In genomic region chr10:44362846-44363245, GRCm38 (mm10) we compare ENCODE assay signal across 28 mouse cellular contexts.
A peak's percentile ranks its signal among the peaks of the same experiment; 100 is the strongest.
DNase-seq lines count a peak whose midpoint lies in the region; ATAC-seq lines count a peak whose summit lies in the region.
"Had no signal": no experiment of that assay in that cellular context is flagged by ENCODE, and none has a peak within 500 bp of the region (broad histone marks: within the 10 kb centered on the region; RNA-seq: fewer than 3 reads in every experiment).

No protein-coding gene starts in this region.

- H3K4me2 ChIP-seq in forebrain, embryonic 14.5 days (ENCODE audit: low read length) = no peak overlapping the region
- H3K4me2 ChIP-seq: embryonic facial prominence, embryonic 13.5 days; forebrain, embryonic 15.5 days; heart, embryonic 11.5 days; limb, embryonic 12.5 days; liver, embryonic 11.5 days; neural tube, embryonic 15.5 days had no signal

- no peak for DNase-seq in cerebellum, postnatal 4 days (ENCODE audit: low spot score in 2 of 2)
- DNase-seq in CD4-positive helper T cell, adult 2 months (ENCODE audit: low read depth, low spot score) = peak; percentile 12
- DNase-seq in cerebellum, adult 11-12 months = peak; percentile 28
- peak; percentile 72 to 73 for DNase-seq in cerebellum, postnatal 10 days
- no peak for DNase-seq in embryo, embryonic 11 days
- no peak for DNase-seq in forebrain, embryonic 14.5 days (ENCODE audit: low spot score)
- no peak for DNase-seq in midbrain, embryonic 10.5 days (ENCODE audit: low spot score)
- DNase-seq: adrenal gland, postnatal 36 days; gastrocnemius, postnatal 14 days; heart, adult 11 months; kidney, adult 9 months; liver, postnatal 0 days; right cerebral cortex, postnatal 4 days; thymus, postnatal 14 days had no signal

- no peak overlapping the region for H3K9ac ChIP-seq in forebrain, embryonic 14.5 days (ENCODE audit: low read length)
- H3K9ac ChIP-seq: embryonic facial prominence, embryonic 13.5 days; forebrain, embryonic 15.5 days; limb, embryonic 12.5 days; liver, postnatal 0 days; neural tube, embryonic 15.5 days had no signal

- peak; percentile 56; the same call in 1 of the 2 replicates for ATAC-seq in cerebellum, adult (ENCODE audit: insufficient number of reproducible peaks, low FRiP score, low TSS enrichment)
- ATAC-seq in forebrain, embryonic 14.5 days = no peak
- ATAC-seq: forebrain, embryonic 15.5 days; hindbrain, embryonic 16.5 days; intestine, embryonic 16.5 days; liver, postnatal 0 days; lung, postnatal 0 days; Patski had no signal

- no peak overlapping the region for H3K27ac ChIP-seq in forebrain, embryonic 14.5 days (ENCODE audit: low read depth, low read length)
- no peak overlapping the region for H3K27ac ChIP-seq in midbrain, embryonic 10.5 days (replicated peaks)
- H3K27ac ChIP-seq: embryonic facial prominence, embryonic 13.5 days; forebrain, embryonic 15.5 days; hindbrain, embryonic 10.5 days; limb, embryonic 12.5 days; macrophage; neural tube, embryonic 15.5 days had no signal

- WGBS in forebrain, embryonic 14.5 days = 87% methylated on average over 9 of the region's 9 CpGs
- 92% methylated on average over 9 of the region's 9 CpGs for WGBS in midbrain, embryonic 10.5 days

- H3K4me3 ChIP-seq in forebrain, embryonic 14.5 days (ENCODE audit: low read depth, low read length) = no peak overlapping the region
- H3K4me3 ChIP-seq in midbrain, embryonic 10.5 days = no peak overlapping the region
- H3K4me3 ChIP-seq: embryonic facial prominence, embryonic 13.5 days; erythroblast, embryonic 14.5 days; forebrain, embryonic 15.5 days; hindbrain, embryonic 10.5 days; limb, embryonic 12.5 days; neural tube, embryonic 15.5 days had no signal

- H3K4me1 ChIP-seq in forebrain, embryonic 14.5 days (ENCODE audit: control insufficient read depth, insufficient read depth, low read length) = 0 out of 2 replicates have a peak, but pooled peaks cover 2% of the 10 kb centered on the region
- peaks cover 10% of the 10 kb centered on the region for H3K4me1 ChIP-seq in midbrain, embryonic 10.5 days
- H3K4me1 ChIP-seq: embryonic facial prominence, embryonic 13.5 days; neural tube, embryonic 15.5 days had no signal

- no peaks in the 10 kb centered on the region for H3K9me3 ChIP-seq in forebrain, embryonic 14.5 days (replicated peaks; ENCODE audit: control insufficient read depth, low read length)
- no peaks in the 10 kb centered on the region for H3K9me3 ChIP-seq in midbrain, embryonic 10.5 days (replicated peaks)
- H3K9me3 ChIP-seq: embryonic facial prominence, embryonic 13.5 days; forebrain, embryonic 15.5 days; hindbrain, embryonic 10.5 days; limb, embryonic 12.5 days; neural tube, embryonic 15.5 days had no signal

- no peaks in the 10 kb centered on the region for H3K36me3 ChIP-seq in forebrain, embryonic 14.5 days (ENCODE audit: control insufficient read depth, insufficient read depth, low read length)
- peaks cover 4% of the 10 kb centered on the region; the same call in 1 of the 2 replicates for H3K36me3 ChIP-seq in midbrain, embryonic 10.5 days
- H3K36me3 ChIP-seq: embryonic facial prominence, embryonic 13.5 days; forebrain, embryonic 15.5 days; neural tube, embryonic 15.5 days had no signal

- H3K27me3 ChIP-seq in forebrain, embryonic 14.5 days (replicated peaks; ENCODE audit: control insufficient read depth, insufficient read depth, low read length) = no peaks in the 10 kb centered on the region
- no peaks in the 10 kb centered on the region for H3K27me3 ChIP-seq in midbrain, embryonic 10.5 days (ENCODE audit: low read depth, poor library complexity, severe bottlenecking)
- H3K27me3 ChIP-seq: embryonic facial prominence, embryonic 13.5 days; forebrain, embryonic 15.5 days; limb, embryonic 12.5 days; neural tube, embryonic 15.5 days; Patski had no signal

Comparison
In these comparisons a context has a peak if more than half of its experiments do, and no peak if none do; other contexts are left out.
1. DNase-seq: peak in CD4-positive helper T cell, adult 2 months (single experiment), cerebellum, adult 11-12 months (single experiment) and cerebellum, postnatal 10 days (2 of 2); none in cerebellum, postnatal 4 days (0 of 2), embryo, embryonic 11 days (single experiment), forebrain, embryonic 14.5 days (single experiment) and midbrain, embryonic 10.5 days (single experiment).